Mouse (Mus musculus) neural tube, embryonic 15.5 days (tissue): ENCODE data around the gene Gstz1. TPM values are rescaled to one million over a fixed set of nuclear protein-coding genes. Genes with fewer than 3 reads are reported as not detected.
"Not testable (repeated sequence)": the region's sequence is repeated elsewhere in the genome, so short reads cannot be mapped to it uniquely, and the experiment has no call there.

ENCODE experiments used
- ATAC-seq: fragments of 200-750 bp; cut with Nextera tagmentation; 2 replicates; pipeline ENCODE4 v1.8.0; 2017; ENCODE audit warnings: mild to moderate bottlenecking, moderate TSS enrichment, moderate library complexity; ENCODE audit not compliant: low FRiP score
- H3K27ac ChIP-seq: fragments of 300-500 bp; sonication (generic); replicated peaks from 2 replicates; pipeline ENCODE4 v1.5.1; 2015; ENCODE audit warnings: mild to moderate bottlenecking, inconsistent platforms
- H3K27me3 ChIP-seq: fragments of 300-500 bp; sonication (generic); replicated peaks from 2 replicates; pipeline ENCODE4 v1.6.1; 2015; ENCODE audit warnings: inconsistent platforms
- H3K36me3 ChIP-seq: fragments of 300-500 bp; sonication (generic); 2 replicates; pipeline ENCODE4 v1.6.1; 2015; ENCODE audit warnings: inconsistent platforms
- H3K4me1 ChIP-seq: fragments of 300-500 bp; sonication (generic); 2 replicates; pipeline ENCODE4 v1.6.1; 2015; ENCODE audit warnings: inconsistent platforms
- H3K4me2 ChIP-seq: fragments of 300-500 bp; sonication (generic); 2 replicates; pipeline ENCODE4 v1.6.1; 2015; ENCODE audit warnings: inconsistent platforms, mild to moderate bottlenecking, moderate library complexity
- H3K4me3 ChIP-seq: fragments of 300-500 bp; sonication (generic); replicated peaks from 2 replicates; pipeline ENCODE4 v1.5.1; 2015; ENCODE audit warnings: mild to moderate bottlenecking, inconsistent platforms
- H3K9ac ChIP-seq: fragments of 300-500 bp; sonication (generic); replicated peaks from 2 replicates; pipeline ENCODE4 v1.6.1; 2015; ENCODE audit warnings: mild to moderate bottlenecking, inconsistent platforms
- H3K9me3 ChIP-seq: fragments of 300-500 bp; sonication (generic); replicated peaks from 2 replicates; pipeline ENCODE4 v1.6.1; 2016; ENCODE audit warnings: inconsistent platforms
- WGBS: fragments of 180-500 bp; shearing (Covaris S2); methylation state at CpG from one replicate; pipeline ENCODE4 v1.1.7; 2015; ENCODE audit warnings: mixed read lengths; 5-methylcytosine and 5-hydroxymethylcytosine counted together
- polyA plus RNA-seq: library from polyadenylated mRNA; unstranded; fragments of >200 nt; fragmentation: Nextera tagmentation; extraction: Ambion mirVana; gene quantifications from 2 replicates; pipeline ENCODE4 v1.2.1, GENCODE M21; 2015

Gstz1 gene
- polyA plus RNA-seq, 1 experiment from 2014 or later: 25.1 TPM

- no peak overlapping the region for H3K4me3 ChIP-seq
- H3K9me3 ChIP-seq: no peaks in the 10 kb centered on the region
- 0 out of 2 replicates have a peak, but pooled peaks cover 6% of the 10 kb centered on the region for H3K36me3 ChIP-seq
- H3K9ac ChIP-seq: no peak overlapping the region
- no peak overlapping the region for H3K4me2 ChIP-seq
- no peak overlapping the region for H3K27ac ChIP-seq
- no peak for ATAC-seq
- H3K27me3 ChIP-seq: no peaks in the 10 kb centered on the region
- 90% methylated on average over 5 of the region's 5 CpGs for WGBS
- no peaks in the 10 kb centered on the region for H3K4me1 ChIP-seq
Measured at GRCm38 (mm10) chr12:87160815-87161214, 13.8 kb downstream of the Gstz1 start.

- ATAC-seq: 0 out of 2 replicates have a peak, but pooled peaks have one; percentile 24
- no peaks in the 10 kb centered on the region for H3K9me3 ChIP-seq
- H3K27ac ChIP-seq: no peak overlapping the region; the same call in 1 of the 2 replicates
- peaks cover 32% of the 10 kb centered on the region for H3K36me3 ChIP-seq
- WGBS: 73% methylated on average over 4 of the region's 4 CpGs
- no peaks in the 10 kb centered on the region for H3K27me3 ChIP-seq
- H3K4me1 ChIP-seq: peaks cover 17% of the 10 kb centered on the region
- H3K4me3 ChIP-seq: no peak overlapping the region
- H3K4me2 ChIP-seq: no peak overlapping the region
- H3K9ac ChIP-seq: no peak overlapping the region
Measured at GRCm38 (mm10) chr12:87175194-87175946, 28.4 kb downstream of the Gstz1 start.

DNA sequence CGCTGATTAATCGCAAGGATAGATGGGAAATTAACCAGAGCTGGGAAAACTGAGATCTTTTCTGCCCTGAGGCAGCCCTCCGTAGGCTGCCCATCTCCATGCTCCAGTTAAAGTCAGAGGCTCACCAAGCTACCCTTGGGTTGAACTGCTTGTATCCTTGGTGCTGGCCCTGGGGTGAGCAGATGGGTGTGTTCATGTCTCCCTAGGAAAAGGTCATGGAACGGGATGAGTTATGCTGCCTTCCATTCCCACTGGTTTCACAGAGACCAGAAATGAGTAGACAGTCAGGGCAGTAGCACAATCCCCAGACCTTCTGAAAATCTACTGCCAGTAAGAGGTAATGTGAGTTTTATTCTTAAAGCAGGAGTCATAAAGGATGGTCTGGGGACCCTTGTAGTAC, 30.7 kb downstream of the Gstz1 start:
- Histone ChIP-seq H3K4me3 (no peak overlapping the region), H3K27me3 (no peaks in the 10 kb centered on the region), H3K4me1 (peaks cover 17% of the 10 kb centered on the region), H3K4me2 (no peak overlapping the region), H3K36me3 (peaks cover 19% of the 10 kb centered on the region), H3K9me3 (no peaks in the 10 kb centered on the region), H3K9ac (no peak overlapping the region), H3K27ac (no peak overlapping the region)
- 93% methylated on average over 4 of the region's 4 CpGs for WGBS
- no peak for ATAC-seq

DNA sequence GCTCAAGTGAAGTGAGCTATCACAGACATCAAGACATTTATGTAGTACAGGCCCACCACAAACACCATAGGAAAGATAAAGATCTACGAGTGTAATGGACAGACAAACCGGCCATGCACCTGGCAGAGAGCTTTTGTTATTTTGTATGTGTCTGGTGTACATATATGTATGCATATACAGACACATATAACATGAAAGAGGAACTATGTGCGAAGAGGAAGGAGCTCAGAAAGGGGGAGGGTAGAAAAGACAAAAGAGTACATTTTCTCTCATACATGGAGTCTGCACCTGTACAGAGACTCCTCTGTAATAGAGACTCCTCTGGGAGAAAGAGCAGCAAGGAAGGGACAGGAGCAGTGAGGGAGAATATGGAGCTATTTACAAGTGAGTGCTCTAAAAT, 46.0 kb downstream of the Gstz1 start:
- no peaks in the 10 kb centered on the region for H3K36me3 ChIP-seq
- H3K27me3 ChIP-seq: no peaks in the 10 kb centered on the region
- no peak overlapping the region for H3K4me3 ChIP-seq
- H3K4me2 ChIP-seq: no peak overlapping the region
- 91% methylated on average over 3 of the region's 3 CpGs for WGBS
- H3K4me1 ChIP-seq: peaks cover 7% of the 10 kb centered on the region
- H3K9ac ChIP-seq: no peak overlapping the region
- no peaks in the 10 kb centered on the region for H3K9me3 ChIP-seq
- ATAC-seq: no peak
- no peak overlapping the region for H3K27ac ChIP-seq

DNA sequence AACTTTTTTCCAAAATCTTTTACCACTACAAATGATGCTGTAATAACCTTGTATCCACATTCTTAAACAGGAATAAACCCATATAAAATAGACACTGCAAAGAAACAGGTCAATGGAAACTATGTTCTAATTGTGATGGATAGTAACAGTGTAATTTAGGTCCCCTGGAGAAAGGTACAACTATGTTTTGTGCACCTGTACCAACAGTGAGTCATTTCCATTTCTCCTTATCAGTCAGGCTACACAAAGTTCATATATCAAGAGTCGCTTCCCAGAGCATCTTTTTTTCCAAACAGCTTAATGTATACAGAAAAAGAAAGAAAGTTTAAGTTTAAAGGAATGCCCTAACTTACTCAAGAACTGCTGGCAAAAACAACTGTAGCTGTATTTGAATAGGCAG, 48.1 kb downstream of the Gstz1 start:
- Histone ChIP-seq H3K27me3 (no peaks in the 10 kb centered on the region), H3K4me1 (peaks cover 18% of the 10 kb centered on the region), H3K36me3 (no peaks in the 10 kb centered on the region), H3K27ac (no peak overlapping the region), H3K4me2 (no peak overlapping the region), H3K9me3 (no peaks in the 10 kb centered on the region), H3K4me3 (no peak overlapping the region), H3K9ac (no peak overlapping the region)
- 84% methylated on average over 1 of the region's 1 CpGs for WGBS
- no peak for ATAC-seq

GRCm38 (mm10) chr12:87196310-87196709, 49.3 kb downstream of the Gstz1 start:
- Histone ChIP-seq H3K4me2 (no peak overlapping the region), H3K27ac (no peak overlapping the region), H3K27me3 (no peaks in the 10 kb centered on the region), H3K36me3 (no peaks in the 10 kb centered on the region), H3K9me3 (no peaks in the 10 kb centered on the region), H3K4me3 (no peak overlapping the region), H3K9ac (no peak overlapping the region), H3K4me1 (peaks cover 15% of the 10 kb centered on the region)
- no peak for ATAC-seq

DNA sequence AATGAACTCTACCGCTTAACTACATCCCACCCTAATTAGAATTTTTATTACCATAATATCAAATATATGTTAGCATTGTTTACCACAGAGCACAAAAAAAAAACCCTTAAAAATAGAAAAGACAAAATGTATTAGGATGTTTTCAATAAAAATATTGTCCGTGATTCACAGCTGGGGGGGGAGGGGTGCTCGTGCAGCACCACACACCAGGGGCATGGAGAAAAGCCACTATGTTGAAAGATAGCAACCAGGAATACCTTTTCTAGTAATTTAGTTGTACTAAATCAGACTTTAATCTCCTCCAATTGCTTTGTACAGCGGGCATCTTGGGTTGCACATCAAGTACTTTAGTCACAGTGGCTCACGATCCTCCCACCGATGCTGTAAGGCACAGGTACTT, 51.8 kb downstream of the Gstz1 start:
- ATAC-seq: no peak
- H3K9me3 ChIP-seq: no peaks in the 10 kb centered on the region
- no peak overlapping the region for H3K27ac ChIP-seq
- peak overlapping the region; percentile 65 for H3K4me3 ChIP-seq
- peak overlapping the region; percentile 84 for H3K9ac ChIP-seq
- 38% methylated on average over 6 of the region's 6 CpGs for WGBS
- no peaks in the 10 kb centered on the region for H3K27me3 ChIP-seq
- no peaks in the 10 kb centered on the region for H3K36me3 ChIP-seq
- peaks cover 15% of the 10 kb centered on the region for H3K4me1 ChIP-seq
- H3K4me2 ChIP-seq: peak overlapping the region; percentile 79

GRCm38 (mm10) chr12:87199206-87199972, 52.4 kb downstream of the Gstz1 start, which contains the start of gene Samd15:
Gene Samd15, plus strand, starts transcription at chr12:87199723.
- peaks cover 15% of the 10 kb centered on the region for H3K4me1 ChIP-seq
- H3K4me2 ChIP-seq: peak within 1 kb of the TSS; percentile 79
- H3K4me3 ChIP-seq: peak within 1 kb of the TSS; percentile 65
- 3% methylated on average over 38 of the region's 38 CpGs for WGBS
- H3K27me3 ChIP-seq: no peaks in the 10 kb centered on the region
- peak within 1 kb of the TSS; percentile 90 for H3K27ac ChIP-seq
- peak within 1 kb of the TSS; percentile 84 for H3K9ac ChIP-seq
- ATAC-seq: peak; percentile 68
- H3K9me3 ChIP-seq: no peaks in the 10 kb centered on the region
- H3K36me3 ChIP-seq: no peaks in the 10 kb centered on the region

- H3K9me3 ChIP-seq: no peaks in the 10 kb centered on the region
- under 1% methylated on average over 61 of the region's 70 CpGs for WGBS
Measured at GRCm38 (mm10) chr12:87199973-87200586, 53.1 kb downstream of the Gstz1 start, which contains the start of gene Tmed8. Gene Tmed8, minus strand, starts transcription at chr12:87200454.

DNA sequence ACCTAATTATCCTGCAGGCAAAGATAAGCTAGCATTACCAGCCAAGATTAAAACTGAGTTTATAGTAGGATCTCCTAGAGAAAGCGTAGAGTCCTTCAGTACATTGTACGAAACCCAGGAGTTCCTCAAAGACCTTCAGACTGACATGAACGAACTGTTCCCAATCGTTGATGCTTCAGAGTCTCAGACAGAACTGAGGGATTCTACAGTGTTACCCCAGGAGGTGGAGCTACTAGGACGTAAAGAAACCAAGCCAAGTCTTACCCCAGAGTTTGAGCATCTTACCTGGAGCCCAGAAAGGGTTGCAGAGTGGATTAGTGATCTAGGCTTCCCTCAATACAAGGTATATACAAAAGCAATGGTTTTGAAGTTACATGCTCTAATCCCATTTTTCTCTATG, 54.7 kb downstream of the Gstz1 start:
- 71% methylated on average over 5 of the region's 5 CpGs for WGBS
- Histone ChIP-seq H3K9ac (no peak overlapping the region), H3K36me3 (no peaks in the 10 kb centered on the region), H3K4me1 (peaks cover 15% of the 10 kb centered on the region), H3K4me2 (no peak overlapping the region), H3K27me3 (no peaks in the 10 kb centered on the region), H3K4me3 (no peak overlapping the region), H3K27ac (no peak overlapping the region), H3K9me3 (no peaks in the 10 kb centered on the region)
- no peak for ATAC-seq

More at GRCm38 (mm10) chr12:87199973-87200586, 53.1 kb downstream of the Gstz1 start, which contains the start of gene Tmed8:
- Histone ChIP-seq H3K36me3 (no peaks in the 10 kb centered on the region), H3K4me1 (peaks cover 15% of the 10 kb centered on the region), H3K4me2 (peak within 1 kb of the TSS; percentile 79), H3K4me3 (peak within 1 kb of the TSS; percentile 65), H3K27ac (peak within 1 kb of the TSS; percentile 90), H3K9ac (peak within 1 kb of the TSS; percentile 84), H3K27me3 (no peaks in the 10 kb centered on the region)
- peak; percentile 95 for ATAC-seq

DNA sequence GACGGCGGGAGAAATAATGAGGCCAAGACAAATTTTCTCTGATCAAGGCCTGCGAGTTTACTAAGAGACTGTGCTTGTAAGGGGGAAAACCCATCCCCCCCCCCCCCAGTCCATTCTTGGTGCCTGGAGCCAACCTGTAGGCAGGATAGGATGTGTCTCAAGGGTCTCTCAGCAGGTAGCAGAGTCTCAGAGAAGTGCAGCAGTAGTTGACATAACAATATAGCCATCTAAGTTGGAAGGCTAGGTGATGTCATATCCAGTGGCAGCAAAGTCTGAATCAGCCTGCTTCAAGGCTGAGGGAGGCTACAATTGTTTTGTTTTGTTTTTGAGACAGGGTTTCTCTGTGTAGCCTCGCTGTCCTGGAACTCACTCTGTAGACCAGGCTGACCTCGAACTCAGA, 58.8 kb downstream of the Gstz1 start:
- H3K27ac ChIP-seq, H3K4me3 ChIP-seq, ATAC-seq, H3K9me3 ChIP-seq, H3K27me3 ChIP-seq, H3K4me2 ChIP-seq, H3K4me1 ChIP-seq, H3K9ac ChIP-seq, H3K36me3 ChIP-seq: not testable (repeated sequence)
- WGBS: 95% methylated on average over 5 of the region's 5 CpGs
